Mouse (Mus musculus): ENCODE data around the gene Pars2.

Gene Pars2

DNA sequence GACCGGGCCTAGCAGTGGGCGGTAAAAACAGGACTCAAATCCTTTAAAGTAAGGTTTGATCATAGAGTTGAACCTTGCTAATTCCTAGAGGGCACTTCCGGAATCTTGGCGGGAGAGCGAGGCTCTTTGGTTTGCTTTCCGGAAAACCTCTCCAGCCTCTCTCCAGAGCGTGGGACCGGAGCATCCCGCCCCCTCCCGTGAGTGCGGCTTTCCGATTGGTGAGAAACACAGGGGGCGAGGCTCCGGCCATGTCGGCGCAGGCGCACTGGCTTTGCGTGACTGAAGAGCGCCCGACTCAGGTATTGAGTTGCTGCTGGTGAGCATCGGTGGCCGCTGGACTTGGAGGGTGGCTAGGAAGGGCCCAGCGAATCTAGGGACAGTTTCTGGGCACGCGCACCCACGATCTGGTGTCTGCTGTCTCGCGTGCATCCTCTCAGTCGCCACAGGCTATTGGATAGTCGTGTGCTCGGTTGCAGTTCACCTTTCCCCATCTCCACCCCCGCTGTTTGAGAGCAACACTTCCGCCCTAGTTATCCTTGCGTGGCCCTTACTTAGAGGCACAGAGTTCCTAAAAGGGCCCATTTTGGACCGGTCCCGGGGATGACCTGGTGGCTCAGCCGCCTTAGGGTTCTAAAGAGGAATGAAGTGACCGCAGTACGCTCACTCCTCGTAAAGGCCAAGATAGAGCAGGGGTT is at the start of gene Pars2:
Gene Pars2 (plus strand): TSS at position 237 of the 695 bp plus-strand sequence.
- peak; percentile 95 to 97 for DNase-seq (ENCODE audit: low spot score in 2 of 2)

- DNase-seq (ENCODE audit: low spot score in 2 of 2) = no peak
These were observed 44.0 kb upstream of the Pars2 start for GRCm38 (mm10) chr4:106606639-106607554.

GRCm38 (mm10) chr4:106607905-106608304 is 43.0 kb upstream of the Pars2 start:
- no peak for DNase-seq (ENCODE audit: low spot score in 2 of 2)

DNA sequence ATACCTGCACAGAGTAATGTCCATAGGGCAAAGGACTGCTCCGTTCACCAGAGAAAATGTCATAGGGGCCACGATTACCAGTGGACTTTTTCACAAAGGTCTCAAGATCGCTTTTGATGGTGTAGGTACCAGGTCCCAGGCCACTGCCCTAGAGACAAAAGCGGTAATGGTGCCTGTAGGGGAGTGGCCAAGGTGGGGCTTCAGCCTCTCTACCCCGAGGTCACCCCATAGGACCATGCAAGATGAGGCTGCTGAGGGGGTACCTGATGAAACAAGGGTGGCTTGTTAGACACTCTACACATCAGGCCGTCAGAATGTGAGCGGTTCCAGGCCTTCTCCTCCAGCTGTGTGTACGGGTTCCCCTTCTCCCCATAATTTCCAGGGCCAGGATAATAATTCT is 37.8 kb upstream of the Pars2 start:
- no peak for DNase-seq (ENCODE audit: low spot score in 2 of 2)

DNA sequence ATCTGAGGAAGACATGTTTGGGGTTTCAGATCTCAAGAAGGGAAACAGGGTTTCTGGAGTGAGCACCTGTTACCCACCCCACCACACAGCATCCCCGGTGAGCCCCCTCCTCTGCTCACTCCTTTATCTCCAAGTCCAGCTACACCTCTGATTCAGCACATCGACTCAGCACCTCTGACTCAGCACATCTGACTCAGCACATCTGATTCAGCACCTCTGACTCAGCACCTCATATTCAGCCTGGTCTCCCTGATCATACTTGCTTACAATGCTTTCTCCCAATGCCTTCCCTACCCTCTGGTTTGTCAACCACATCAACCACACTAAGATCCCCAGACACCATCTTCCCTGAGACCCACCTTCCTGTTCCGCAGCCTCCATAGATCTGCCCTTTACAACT is 37.3 kb upstream of the Pars2 start:
- DNase-seq (ENCODE audit: low spot score in 2 of 2) = no peak

DNA sequence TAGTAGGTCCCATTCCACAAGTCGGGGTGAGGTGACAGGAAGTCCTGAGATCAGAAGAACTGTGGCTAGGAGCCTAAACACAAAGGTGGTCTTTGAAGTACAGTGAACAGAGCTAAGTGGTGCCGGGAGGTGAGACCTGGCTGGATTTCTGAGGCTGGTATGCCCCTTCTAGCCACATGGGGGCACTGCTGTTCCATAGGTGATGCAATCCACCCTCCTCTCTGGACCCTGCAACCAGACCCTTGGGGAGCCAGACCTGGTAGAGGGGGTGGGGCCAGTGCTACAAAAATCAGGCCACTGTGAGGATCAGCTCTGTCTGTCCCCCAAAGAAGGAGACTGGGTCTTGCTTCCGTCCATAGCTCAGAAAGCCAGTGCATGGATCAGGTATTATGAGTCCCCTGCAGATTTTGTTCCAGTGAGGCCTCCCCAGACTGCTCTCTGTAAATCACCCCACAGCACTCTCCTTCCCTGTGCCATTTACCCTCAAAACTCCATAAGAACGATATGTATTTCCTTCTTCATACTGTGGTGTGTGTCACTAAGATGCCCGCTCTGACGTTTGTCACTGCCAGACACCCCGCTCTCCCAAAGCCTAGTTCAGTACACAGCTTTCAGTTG is 36.6 kb upstream of the Pars2 start:
- peak; percentile 58 to 77 for DNase-seq (ENCODE audit: low spot score in 2 of 2)

- DNase-seq (ENCODE audit: low spot score in 2 of 2) = no peak
These were observed 36.0 kb upstream of the Pars2 start for GRCm38 (mm10) chr4:106614881-106615280.

- DNase-seq (ENCODE audit: low spot score in 2 of 2) = no peak
These were observed 35.2 kb upstream of the Pars2 start for GRCm38 (mm10) chr4:106615637-106616036.

DNA sequence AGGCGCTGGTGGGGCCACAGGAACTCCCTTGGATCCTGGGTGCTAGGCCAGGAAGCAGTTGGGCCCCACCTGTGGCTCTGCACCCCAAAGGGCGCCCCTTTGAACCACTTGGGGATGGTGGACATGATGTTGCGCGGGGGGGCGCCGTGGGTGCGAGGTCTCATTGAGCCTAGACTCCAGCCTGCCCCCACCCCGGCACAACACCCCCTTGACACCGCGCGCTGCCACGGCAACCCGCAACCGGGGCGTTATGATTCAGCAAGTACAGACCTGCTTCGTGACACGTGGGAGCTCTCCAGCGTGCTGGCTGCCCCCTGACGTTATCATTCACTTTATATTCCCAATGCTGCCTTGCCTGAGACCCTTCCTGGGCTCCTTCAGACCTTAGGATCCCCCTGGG is 33.8 kb upstream of the Pars2 start, which contains the start of gene Lexm:
Gene Lexm (minus strand): TSS at position 186 of the 400 bp plus-strand sequence.
- DNase-seq (ENCODE audit: low spot score in 2 of 2) = no peak

GRCm38 (mm10) chr4:106618898-106619297 is 32.0 kb upstream of the Pars2 start:
- no peak for DNase-seq (ENCODE audit: low spot score in 2 of 2)

GRCm38 (mm10) chr4:106621428-106621827 is 29.4 kb upstream of the Pars2 start:
- no peak for DNase-seq (ENCODE audit: low spot score in 2 of 2)

- DNase-seq (ENCODE audit: low spot score in 2 of 2) = no peak
These were observed 28.8 kb upstream of the Pars2 start, which contains the start of gene Ttc22 for GRCm38 (mm10) chr4:106622030-106622493. Ttc22 (plus strand) TSS chr4:106622432.

DNA sequence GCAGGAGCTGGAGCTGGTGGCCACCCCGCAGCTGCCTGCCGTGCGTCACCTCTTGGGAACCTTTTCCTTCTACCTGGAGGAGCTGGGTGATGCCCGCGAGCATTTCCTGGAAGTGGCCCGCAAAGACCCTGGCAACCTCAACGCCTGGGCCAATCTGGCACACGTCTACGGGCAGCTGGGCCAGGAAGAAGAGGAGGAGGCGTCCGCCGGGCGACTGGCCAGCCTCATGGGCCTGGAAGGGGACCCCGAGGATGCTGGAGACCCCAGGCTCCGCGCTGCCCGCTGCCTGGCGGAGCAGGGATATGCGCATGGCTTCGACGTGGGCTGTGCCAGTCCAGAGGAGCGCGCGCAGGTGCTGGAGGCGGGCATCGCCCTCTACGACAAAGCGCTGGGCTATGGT is 28.2 kb upstream of the Pars2 start:
- no peak for DNase-seq (ENCODE audit: low spot score in 2 of 2)

- no peak for DNase-seq (ENCODE audit: low spot score in 2 of 2)
These were observed 26.6 kb upstream of the Pars2 start for GRCm38 (mm10) chr4:106624271-106624670.

DNA sequence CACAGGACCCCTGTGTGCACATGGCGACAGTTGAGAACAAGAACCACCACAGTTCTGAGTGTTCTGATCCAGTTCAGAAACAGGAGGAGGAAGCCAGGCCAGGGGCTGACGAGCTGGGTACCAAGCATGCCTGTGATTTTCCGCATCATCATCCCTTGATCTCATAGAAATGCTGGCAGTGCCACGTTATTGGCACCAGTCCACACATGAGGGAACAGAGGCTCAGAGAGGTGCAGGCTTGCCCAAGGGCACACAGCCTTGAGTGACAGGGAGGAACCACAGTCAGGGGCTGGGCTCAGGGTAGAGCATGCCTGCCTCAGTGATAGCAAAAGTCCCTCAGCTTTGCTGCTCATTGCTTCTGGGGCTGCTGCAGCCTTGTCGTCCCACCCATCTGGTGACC is 23.1 kb upstream of the Pars2 start:
- DNase-seq (ENCODE audit: low spot score in 2 of 2) = no peak

GRCm38 (mm10) chr4:106628650-106629360 is 22.1 kb upstream of the Pars2 start:
- DNase-seq (ENCODE audit: low spot score in 2 of 2) = no peak

DNA sequence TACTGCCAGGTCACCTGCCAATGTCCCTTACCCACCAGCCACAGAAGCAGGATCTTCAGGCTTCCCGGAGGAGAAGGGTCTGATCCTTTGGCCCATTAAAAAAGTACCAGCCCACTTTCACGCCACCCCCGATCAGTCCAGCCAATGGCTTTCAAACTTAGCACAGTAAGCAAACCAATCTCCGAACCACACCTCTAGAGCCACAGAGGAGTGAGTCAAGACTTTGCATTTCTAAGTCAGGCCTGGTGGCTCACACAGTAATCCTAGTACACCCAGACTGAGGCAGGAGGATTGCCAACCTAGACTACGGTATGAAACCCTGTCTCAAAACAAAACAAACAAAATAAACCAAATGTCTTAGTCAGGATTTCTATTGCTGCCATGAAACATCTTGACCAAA is 21.5 kb upstream of the Pars2 start:
- DNase-seq (ENCODE audit: low spot score in 2 of 2) = no peak

- DNase-seq (ENCODE audit: low spot score in 2 of 2) = peak; percentile 88 to 93
These were observed 20.3 kb upstream of the Pars2 start for GRCm38 (mm10) chr4:106630333-106631220.

GRCm38 (mm10) chr4:106632313-106632712 is 18.6 kb upstream of the Pars2 start:
- DNase-seq (ENCODE audit: low spot score in 2 of 2) = no peak

- DNase-seq (ENCODE audit: low spot score in 2 of 2) = no peak
These were observed 17.4 kb upstream of the Pars2 start for GRCm38 (mm10) chr4:106633281-106634085.

Measured in frontal cortex, postnatal 14 days (tissue).